Mouse (Mus musculus) cortical plate, adult 2 months (tissue): ENCODE measurements at regions not wholly inside any gene's neighbourhood (a gene's known extent, or its start where the extent isn't known, plus 50 kb on each side); places are given as distances from the start of the nearest gene placed in this dataset.

Experiments
- H3K27ac ChIP-seq: fragments of 200-500 bp; 2 replicates; pipeline ENCODE4 v1.5.1; 2012; ENCODE audit warnings: low read length, control low read depth, inconsistent platforms; ENCODE audit not compliant: insufficient read depth
- H3K4me1 ChIP-seq: fragments of 200-500 bp; 2 replicates; pipeline ENCODE4 v1.6.1; 2011; ENCODE audit warnings: low read length; ENCODE audit not compliant: control insufficient read depth, insufficient read depth
- H3K4me3 ChIP-seq: fragments of 200-500 bp; 2 replicates; pipeline ENCODE4 v1.5.1; 2011; ENCODE audit warnings: mild to moderate bottlenecking, low read length, control low read depth; ENCODE audit not compliant: insufficient read depth
- CTCF ChIP-seq: fragments of 200-500 bp; IDR thresholded peaks from 2 replicates; pipeline ENCODE4 v1.5.1; 2011; ENCODE audit warnings: mild to moderate bottlenecking, control low read depth, low read length; ENCODE audit not compliant: insufficient read depth; ENCODE audit errors: extremely low read depth
- POLR2A ChIP-seq: fragments of 200-500 bp; IDR thresholded peaks from 2 replicates; pipeline ENCODE4 v1.6.1; 2011; ENCODE audit warnings: mild to moderate bottlenecking, low read length, control low read depth; ENCODE audit not compliant: insufficient read depth; ENCODE audit errors: extremely low read depth

DNA sequence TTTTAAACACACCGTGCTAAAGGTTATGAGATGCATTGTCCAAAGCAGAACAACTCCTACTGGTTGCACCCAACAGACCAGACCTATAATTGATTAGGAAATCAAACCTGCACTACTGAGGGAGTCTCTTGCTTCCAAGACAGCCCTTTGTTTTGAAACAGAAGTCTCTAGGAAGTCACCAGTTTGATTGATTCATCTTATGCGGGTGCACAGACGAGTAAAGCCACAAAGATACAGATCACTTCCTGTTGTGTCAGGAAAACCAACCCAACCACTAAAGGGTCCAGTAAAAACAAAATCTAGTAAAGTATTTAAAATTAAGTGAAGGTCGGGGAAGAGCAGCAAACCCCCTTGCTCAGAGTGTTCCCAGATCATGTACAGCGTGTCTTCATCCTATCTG is 58.3 kb upstream of the N6amt1 start:
- TF ChIP-seq CTCF, result no peak
- TF ChIP-seq POLR2A, result no peak
- Histone ChIP-seq H3K4me3 (no peak overlapping the region), H3K27ac (no peak overlapping the region), H3K4me1 (no peaks in the 10 kb centered on the region)

DNA sequence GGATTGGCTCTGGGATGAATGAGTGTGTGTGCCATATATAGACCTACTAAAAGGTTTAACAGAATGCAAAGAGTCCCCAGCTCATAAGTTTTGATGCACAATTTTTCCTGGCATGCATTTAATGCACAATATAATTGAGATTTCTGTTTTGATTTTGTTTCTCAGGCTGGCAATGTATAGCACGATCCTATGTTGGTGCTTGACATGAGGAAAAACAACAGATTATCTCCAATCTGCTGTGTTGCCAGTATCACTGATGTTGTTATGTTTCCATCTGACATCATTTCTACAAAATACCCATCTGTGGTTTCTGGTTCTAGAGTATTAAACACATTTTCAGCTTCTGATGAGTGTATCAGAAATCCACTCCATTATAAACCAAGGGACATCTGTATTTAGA is 61.2 kb upstream of the N6amt1 start:
- TF ChIP-seq POLR2A, result no peak
- no peak for TF ChIP-seq CTCF
- no peak overlapping the region for H3K4me3 ChIP-seq
- no peak overlapping the region for H3K27ac ChIP-seq
- no peaks in the 10 kb centered on the region for H3K4me1 ChIP-seq

DNA sequence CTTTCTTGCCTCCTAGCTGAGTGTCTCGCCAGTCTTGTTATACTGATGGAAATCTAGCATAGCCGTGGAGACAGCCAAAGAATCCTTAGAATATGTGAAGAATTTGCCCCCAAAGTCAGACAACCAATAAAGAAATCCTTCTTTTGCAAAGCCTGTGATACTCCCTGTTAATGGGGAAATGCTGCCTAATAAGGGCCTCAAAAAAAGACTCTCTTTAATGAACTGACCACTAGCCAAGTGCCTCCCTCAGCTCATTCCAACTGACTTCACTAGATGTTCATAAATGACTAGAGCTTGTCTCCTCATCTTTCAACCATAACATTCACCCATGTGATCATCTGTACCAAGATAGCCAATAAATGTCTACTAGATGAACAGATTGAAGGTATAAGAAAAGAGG is 62.3 kb upstream of the N6amt1 start:
- TF ChIP-seq CTCF, result no peak
- TF ChIP-seq POLR2A, result no peak
- H3K4me3 ChIP-seq, result no peak overlapping the region
- no peaks in the 10 kb centered on the region for H3K4me1 ChIP-seq
- no peak overlapping the region for H3K27ac ChIP-seq

DNA sequence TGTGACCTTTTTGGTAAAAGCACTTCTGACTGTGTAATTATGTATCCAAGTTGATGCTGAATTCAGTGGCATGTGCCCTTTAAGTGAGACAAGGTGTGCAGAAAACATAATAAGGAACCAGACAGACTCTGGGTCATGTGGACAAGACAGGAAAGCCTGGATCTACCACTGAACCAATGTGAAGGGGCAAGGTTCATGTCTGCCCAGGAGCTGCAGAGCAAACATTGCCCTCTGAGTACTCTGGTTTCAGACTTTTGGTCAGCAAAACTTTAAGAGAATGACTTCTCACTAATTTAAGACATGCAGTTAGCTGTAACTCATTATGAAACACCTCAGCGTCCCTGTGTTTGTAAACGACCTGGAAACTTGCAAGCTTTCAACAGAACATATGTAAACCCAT is 68.3 kb upstream of the N6amt1 start:
- TF ChIP-seq POLR2A, result no peak
- no peak for TF ChIP-seq CTCF
- no peak overlapping the region for H3K4me3 ChIP-seq

DNA sequence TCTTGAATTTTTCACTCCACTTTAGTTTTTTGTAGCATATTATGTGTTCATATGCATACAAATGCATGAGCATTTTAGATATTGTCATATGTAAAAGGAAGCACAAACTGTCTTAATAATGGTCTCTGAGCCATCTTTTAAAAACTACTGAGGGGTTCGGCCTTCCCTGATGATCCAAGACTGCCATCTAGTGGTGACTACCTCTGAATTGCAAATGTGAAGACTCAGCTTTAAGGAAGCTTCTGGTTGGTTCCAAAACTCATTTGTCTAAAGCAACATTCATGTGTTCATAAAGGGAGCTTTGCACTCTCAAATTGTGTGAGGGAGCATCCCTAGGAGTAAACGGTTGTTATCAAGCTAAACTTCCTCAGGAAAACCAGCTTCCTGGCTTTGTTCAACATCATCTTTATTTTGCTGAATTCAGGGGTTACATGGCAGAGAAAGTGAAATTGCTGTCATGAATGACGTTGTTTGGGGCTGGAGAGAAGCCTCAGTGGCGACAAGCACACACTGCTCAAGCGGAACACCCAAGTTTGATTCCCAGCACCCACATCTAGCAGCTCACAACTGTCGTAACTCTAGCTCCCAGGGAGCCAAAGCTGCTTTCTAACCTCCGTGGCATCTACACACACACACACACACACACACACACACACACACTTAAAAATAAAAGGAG is 69.0 kb upstream of the N6amt1 start:
- Histone ChIP-seq H3K4me3 (no peak overlapping the region), H3K27ac (no peak overlapping the region), H3K4me1 (no peaks in the 10 kb centered on the region)
- TF ChIP-seq CTCF, result peak; percentile 15; the same call in 1 of the 2 replicates
- TF ChIP-seq POLR2A, result no peak

More for the DNA sequence above, 68.3 kb upstream of the N6amt1 start:
- Histone ChIP-seq H3K27ac (no peak overlapping the region), H3K4me1 (no peaks in the 10 kb centered on the region)

DNA sequence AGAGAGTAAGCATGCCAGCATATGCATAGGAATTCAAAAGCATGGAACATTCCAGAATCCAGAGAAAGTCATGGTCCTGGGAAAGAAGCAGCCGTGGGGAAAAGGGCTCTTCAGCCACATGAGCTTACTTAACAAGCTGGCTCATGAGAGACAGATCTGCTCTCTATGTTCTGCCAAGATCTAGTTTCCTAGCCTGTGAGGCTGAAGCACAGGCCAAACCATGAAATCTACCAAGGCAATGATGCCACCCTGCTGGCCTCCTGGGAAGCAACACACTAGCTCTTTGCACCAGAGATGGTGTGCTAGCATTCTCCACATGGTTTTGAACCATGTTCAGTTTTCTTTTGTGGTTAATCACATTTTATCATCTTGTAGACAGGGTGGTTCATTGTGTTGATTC is 75.5 kb upstream of the N6amt1 start:
- TF ChIP-seq POLR2A (no peak), CTCF (no peak)
- Histone ChIP-seq H3K4me1 (no peaks in the 10 kb centered on the region), H3K27ac (no peak overlapping the region), H3K4me3 (no peak overlapping the region)

DNA sequence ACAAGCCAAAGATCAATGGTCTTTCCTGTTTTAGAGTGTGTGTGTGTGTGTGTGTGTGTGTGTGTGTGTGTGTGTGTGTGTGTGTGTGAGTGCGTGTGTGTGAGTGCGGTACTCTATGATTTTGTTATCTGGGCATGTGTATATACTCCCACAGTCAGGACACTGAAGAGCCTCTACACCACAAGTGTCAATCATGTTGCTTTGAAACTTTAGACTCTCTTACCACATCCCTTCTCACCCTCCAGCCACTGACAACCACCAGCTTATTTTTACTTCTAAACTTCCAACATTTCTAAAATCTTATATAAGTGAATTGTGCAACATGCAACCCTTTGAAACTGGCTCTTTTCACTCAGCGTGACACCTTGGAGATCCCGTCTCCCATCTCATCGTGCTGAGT is 81.6 kb upstream of the N6amt1 start:
- no peak for TF ChIP-seq CTCF
- no peak for TF ChIP-seq POLR2A
- Histone ChIP-seq H3K4me3 (no peak overlapping the region), H3K27ac (no peak overlapping the region), H3K4me1 (no peaks in the 10 kb centered on the region)

DNA sequence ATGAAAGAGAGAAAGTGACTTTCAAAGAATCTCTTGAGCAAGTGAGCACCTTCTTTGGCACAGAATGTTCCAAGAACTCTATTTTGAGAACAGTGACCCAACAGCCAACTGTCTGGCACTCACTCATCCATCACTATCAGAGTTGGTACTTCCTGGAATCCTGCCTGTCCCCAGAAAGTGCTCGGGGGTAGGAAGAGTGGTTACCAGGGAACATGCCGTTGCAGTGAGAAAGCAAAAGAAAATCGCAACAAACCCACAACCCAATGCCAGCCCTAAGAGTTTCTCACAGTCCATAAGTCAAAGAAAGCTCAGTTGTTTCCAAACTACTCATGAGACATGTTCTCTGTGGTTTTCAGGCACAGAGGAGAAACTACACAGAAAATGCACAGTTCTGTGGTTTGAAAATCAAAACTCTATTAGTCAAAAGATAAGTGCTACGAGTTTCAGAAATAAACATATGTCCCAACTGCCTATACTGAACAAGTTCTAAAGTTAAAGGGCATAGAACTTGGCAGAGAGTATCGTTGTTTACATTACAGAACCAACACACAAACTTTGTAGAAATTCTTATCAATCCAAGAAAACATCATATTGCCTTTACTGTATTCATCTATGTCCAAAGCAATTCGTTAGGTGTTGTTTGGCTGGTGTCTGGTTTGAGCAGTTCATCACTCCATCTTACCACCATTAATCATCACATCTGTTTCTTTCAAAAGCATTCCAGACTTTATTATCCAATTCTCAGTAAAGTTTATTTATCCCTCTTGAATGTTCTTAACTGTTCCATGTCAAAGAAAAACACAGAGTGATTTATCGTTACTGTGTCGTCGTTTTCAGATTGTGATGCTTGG is 85.8 kb upstream of the N6amt1 start:
- H3K4me3 ChIP-seq, result no peak overlapping the region

DNA sequence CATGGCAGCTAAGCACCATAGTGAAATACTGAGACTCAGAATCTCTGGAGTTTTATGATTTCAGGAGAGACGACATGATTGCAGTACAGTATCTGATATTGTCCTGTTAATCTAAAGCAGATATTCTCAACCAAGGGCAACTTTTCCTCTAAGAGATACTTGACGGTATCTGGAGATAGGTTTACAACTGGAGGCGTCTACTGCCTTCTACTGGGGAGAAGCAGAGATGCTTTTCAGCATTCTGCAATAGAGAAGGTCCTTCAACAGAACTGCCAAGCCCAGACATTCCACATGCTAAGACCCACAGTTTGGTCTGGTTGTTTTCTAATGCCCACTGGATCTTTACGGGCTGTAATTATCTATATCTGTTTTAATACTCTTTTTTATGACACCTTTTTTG is 86.5 kb upstream of the N6amt1 start:
- Histone ChIP-seq H3K4me1 (no peaks in the 10 kb centered on the region; the same call in 1 of the 2 replicates), H3K4me3 (no peak overlapping the region), H3K27ac (no peak overlapping the region)
- no peak for TF ChIP-seq POLR2A
- no peak for TF ChIP-seq CTCF

More for the DNA sequence above, 85.8 kb upstream of the N6amt1 start:
- no peaks in the 10 kb centered on the region for H3K4me1 ChIP-seq
- no peak for TF ChIP-seq POLR2A
- no peak for TF ChIP-seq CTCF
- no peak overlapping the region for H3K27ac ChIP-seq

DNA sequence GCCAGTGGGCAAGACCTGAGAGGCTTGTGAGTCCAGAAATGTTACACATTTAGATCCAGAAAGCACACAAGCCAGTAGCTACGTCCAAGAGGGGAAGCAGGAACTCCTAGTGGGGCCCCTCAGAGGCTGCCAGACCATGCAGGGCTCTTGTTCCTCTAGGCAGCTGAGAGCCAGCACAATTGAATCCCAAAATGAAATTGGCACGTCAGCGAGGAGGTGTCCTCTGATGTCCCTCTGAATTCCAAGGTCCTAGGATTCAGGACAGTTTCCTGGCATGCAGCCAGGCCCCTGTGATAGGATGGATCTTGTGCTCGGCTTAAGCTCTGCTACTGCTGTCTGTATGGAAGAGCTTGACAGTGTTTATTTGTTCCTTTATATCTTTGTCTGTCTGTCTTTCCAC is 90.4 kb upstream of the N6amt1 start:
- no peak for TF ChIP-seq POLR2A
- no peak overlapping the region for H3K4me3 ChIP-seq
- no peaks in the 10 kb centered on the region; the same call in 1 of the 2 replicates for H3K4me1 ChIP-seq
- no peak overlapping the region for H3K27ac ChIP-seq
